Mouse (Mus musculus): ENCODE measurements at regions not wholly inside any gene's neighbourhood (a gene's known extent, or its start where the extent isn't known, plus 50 kb on each side); places are given as distances from the start of the nearest gene placed in this dataset.

GRCm38 (mm10) chr1:158161111-158161510 lies 195.0 kb downstream of the Brinp2 start:
- no peak for DNase-seq (ENCODE audit: low read depth, low spot score)

DNA sequence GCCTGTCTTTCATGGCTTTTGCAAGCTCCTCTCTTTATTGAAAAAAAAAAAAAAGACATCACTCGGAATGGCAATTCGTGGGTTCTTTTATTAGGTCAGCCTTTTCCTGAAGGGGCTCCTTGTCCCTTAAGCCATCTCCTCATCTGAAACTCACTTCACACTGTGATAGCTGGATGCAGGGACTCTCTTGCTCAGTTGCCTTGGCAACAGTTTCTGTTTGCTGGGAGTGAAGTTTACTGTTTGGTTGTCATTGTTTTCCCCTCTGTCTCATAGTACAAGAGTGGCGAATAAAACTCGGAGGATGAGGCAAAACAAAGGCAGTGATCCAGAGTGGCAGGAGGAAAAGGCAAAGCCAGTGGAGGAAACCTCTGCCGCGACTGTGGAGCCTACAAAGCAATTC lies 194.6 kb downstream of the Brinp2 start:
- peak; percentile 28 for DNase-seq (ENCODE audit: low read depth, low spot score)

DNA sequence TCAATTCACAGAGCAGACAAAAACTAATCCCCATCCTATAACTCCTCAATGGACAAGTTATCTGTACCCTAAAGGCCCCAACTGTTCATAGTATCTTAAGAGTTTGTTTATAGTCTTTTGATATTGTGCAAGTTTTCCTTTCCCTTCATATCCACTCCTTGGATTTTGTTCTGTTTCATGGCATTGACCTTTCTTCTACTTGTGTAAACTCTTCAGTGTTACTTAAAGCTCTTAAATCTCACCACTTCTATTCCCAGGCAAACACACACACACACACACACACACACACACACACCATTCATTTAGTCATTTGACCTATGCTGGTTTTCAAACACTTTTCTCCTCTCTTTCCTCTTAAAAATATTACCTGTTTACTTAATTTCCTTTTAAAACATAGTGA lies 192.7 kb downstream of the Brinp2 start:
- no peak for DNase-seq (ENCODE audit: low read depth, low spot score)

DNA sequence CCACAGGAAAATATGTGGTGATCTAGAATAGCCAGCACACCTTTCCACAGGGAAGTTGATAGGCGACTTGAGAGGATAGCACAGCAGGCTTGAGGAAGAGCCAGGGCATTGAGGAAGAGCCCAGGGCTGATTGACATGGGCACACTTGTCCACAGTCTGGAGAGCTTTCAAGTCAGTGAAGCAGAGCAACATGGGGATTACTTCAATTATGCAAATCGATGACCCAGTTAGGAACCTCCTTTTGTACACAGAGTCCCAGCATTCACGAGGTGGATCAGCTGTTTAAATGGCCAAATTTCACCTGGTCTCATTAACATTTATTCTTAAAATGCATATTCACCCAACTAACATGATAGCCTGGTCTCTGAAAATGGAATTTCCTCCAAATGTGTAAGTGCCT lies 186.1 kb downstream of the Brinp2 start:
- no peak for DNase-seq (ENCODE audit: low read depth, low spot score)

- DNase-seq (ENCODE audit: low read depth, low spot score): no peak
Measured at GRCm38 (mm10) chr1:158180095-158180494, 176.0 kb downstream of the Brinp2 start.

DNA sequence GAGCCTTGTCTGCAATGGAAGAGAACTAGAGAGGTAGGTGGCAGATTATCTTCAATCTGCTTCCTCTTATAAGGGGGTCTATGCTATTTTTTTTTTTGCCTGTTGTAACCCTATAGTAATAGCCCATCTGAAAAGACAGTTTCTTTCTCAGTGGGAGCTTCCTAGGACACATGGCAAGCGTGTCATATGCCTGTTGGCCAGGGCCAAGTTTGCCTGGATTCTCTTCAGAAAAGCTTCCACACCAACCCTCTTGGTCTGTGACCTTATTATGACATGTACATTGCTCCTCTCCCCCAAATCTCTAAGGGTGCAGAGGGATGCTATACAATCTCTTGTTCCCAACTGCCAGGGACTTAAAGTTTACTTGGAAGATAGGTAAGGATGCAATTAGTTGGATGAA lies 174.8 kb downstream of the Brinp2 start:
- no peak for DNase-seq (ENCODE audit: low read depth, low spot score)

GRCm38 (mm10) chr1:158187651-158188050 lies 168.5 kb downstream of the Brinp2 start:
- no peak for DNase-seq (ENCODE audit: low read depth, low spot score)

DNA sequence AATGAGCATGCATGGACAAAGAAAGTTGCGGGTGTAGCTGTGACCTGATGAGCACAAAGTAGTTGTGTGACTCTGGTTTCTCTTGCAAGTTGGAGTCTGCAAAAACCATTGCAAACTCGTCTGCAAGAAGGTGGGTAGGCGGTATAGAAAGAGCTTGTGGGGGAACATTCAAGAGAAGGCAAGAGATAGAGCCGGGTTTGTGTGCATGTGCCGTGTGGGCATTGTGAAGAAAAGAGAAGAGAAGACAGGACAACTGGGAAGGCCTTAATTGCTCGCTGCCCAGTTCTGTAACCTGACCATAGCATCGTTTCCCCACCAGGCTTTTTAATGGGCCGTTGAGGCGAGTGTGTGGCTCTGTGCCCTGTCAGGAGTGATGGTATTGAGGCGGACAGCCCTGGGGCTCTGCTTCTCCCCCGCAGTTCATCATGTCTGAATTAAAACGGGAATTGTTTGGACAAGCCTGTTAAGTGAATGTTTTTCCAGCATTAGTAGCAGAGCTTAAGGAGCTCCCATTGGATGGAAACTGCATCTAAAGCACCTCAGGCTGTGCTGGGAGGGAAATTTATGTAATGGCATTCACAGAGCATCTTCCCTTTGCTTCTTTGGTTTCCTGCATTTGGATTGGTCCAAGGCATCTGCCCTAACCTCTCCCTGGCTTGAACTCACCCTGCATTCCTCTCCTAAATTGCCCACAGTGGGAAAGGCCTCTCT lies 163.1 kb downstream of the Brinp2 start:
- DNase-seq (ENCODE audit: low read depth, low spot score): no peak

GRCm38 (mm10) chr1:158193968-158194565 lies 162.1 kb downstream of the Brinp2 start:
- no peak for DNase-seq (ENCODE audit: low read depth, low spot score)

Measured in brain, embryonic 18.5 days (tissue).